Mouse (Mus musculus) kidney, embryonic 16.5 days (tissue): ENCODE data around the gene Cox8b. TPM values are rescaled to one million over a fixed set of nuclear protein-coding genes. Genes with fewer than 3 reads are reported as not detected.
A peak's percentile ranks its signal among the peaks of the same experiment; 100 is the strongest.
"Not testable (repeated sequence)": the region's sequence is repeated elsewhere in the genome, so short reads cannot be mapped to it uniquely, and the experiment has no call there.

Source experiments
- ATAC-seq: fragments of 200-750 bp; cut with Nextera tagmentation; 2 replicates; pipeline ENCODE4 v1.8.0; 2017; ENCODE audit warnings: moderate TSS enrichment; ENCODE audit not compliant: low FRiP score, low TSS enrichment
- H3K27ac ChIP-seq: fragments of 300-500 bp; sonication (generic); 2 replicates; pipeline ENCODE4 v1.5.1; 2014; ENCODE audit warnings: low read length
- H3K27me3 ChIP-seq: fragments of 300-500 bp; sonication (generic); 2 replicates; pipeline ENCODE4 v1.6.1; 2014; ENCODE audit warnings: low read length, control low read depth, mixed read lengths; ENCODE audit not compliant: insufficient read depth
- H3K36me3 ChIP-seq: fragments of 300-500 bp; sonication (generic); 2 replicates; pipeline ENCODE4 v1.6.1; 2014; ENCODE audit warnings: low read length, control low read depth, mixed read lengths; ENCODE audit not compliant: insufficient read depth
- H3K4me1 ChIP-seq: fragments of 300-500 bp; sonication (generic); 2 replicates; pipeline ENCODE4 v1.6.1; 2014; ENCODE audit warnings: low read length, control low read depth, mixed read lengths; ENCODE audit not compliant: insufficient read depth
- H3K4me2 ChIP-seq: fragments of 300-500 bp; sonication (generic); replicated peaks from 2 replicates; pipeline ENCODE4 v1.6.1; 2014; ENCODE audit warnings: low read depth, low read length
- H3K4me3 ChIP-seq: fragments of 300-500 bp; sonication (generic); 2 replicates; pipeline ENCODE4 v1.5.1; 2014; ENCODE audit warnings: mild to moderate bottlenecking, low read length
- H3K9ac ChIP-seq: fragments of 300-500 bp; sonication (generic); replicated peaks from 2 replicates; pipeline ENCODE4 v1.6.1; 2014; ENCODE audit warnings: low read length
- H3K9me3 ChIP-seq: fragments of 300-500 bp; sonication (generic); 2 replicates; pipeline ENCODE4 v1.6.1; 2016; ENCODE audit warnings: low read length, control low read depth
- WGBS: fragments of 180-500 bp; shearing (Covaris S2); extraction: QIAGEN DNeasy Blood & Tissue Kit; methylation state at CpG from one replicate; pipeline ENCODE4 v1.1.7; 2014; 5-methylcytosine and 5-hydroxymethylcytosine counted together
- polyA plus RNA-seq: library from polyadenylated mRNA; unstranded; fragments of >200 nt; fragmentation: Nextera tagmentation; extraction: Ambion mirVana; gene quantifications from 2 replicates; pipeline ENCODE4 v1.2.1, GENCODE M21; 2015

The Cox8b gene
- polyA plus RNA-seq, 1 experiment from 2014 or later, result 2.6 TPM

GRCm38 (mm10) chr7:140905642-140906081 lies 5.4 kb upstream of the Cox8b start:
- Histone ChIP-seq H3K4me2 (no peak overlapping the region), H3K27ac (peak overlapping the region; percentile 55; the same call in 1 of the 2 replicates), H3K4me3 (no peak overlapping the region), H3K9ac (no peak overlapping the region), H3K36me3 (no peaks in the 10 kb centered on the region), H3K9me3 (no peaks in the 10 kb centered on the region), H3K4me1 (peaks cover 7% of the 10 kb centered on the region; the same call in 1 of the 2 replicates), H3K27me3 (no peaks in the 10 kb centered on the region)
- no peak for ATAC-seq
- 75% methylated on average over 2 of the region's 2 CpGs for WGBS

GRCm38 (mm10) chr7:140903212-140903611 lies 3.0 kb upstream of the Cox8b start:
- Histone ChIP-seq H3K9me3 (no peaks in the 10 kb centered on the region), H3K27me3 (no peaks in the 10 kb centered on the region), H3K27ac (no peak overlapping the region), H3K36me3 (peaks cover 9% of the 10 kb centered on the region), H3K9ac (0 out of 2 replicates have a peak overlapping the region, but pooled peaks have one; percentile 31), H3K4me1 (peaks cover 4% of the 10 kb centered on the region; the same call in 1 of the 2 replicates), H3K4me2 (no peak overlapping the region), H3K4me3 (no peak overlapping the region)
- peak; percentile 50; the same call in 1 of the 2 replicates for ATAC-seq
- 23% methylated on average over 13 of the region's 13 CpGs for WGBS

GRCm38 (mm10) chr7:140902036-140902875 lies 2.0 kb upstream of the Cox8b start:
- Histone ChIP-seq H3K9me3 (no peaks in the 10 kb centered on the region), H3K36me3 (peaks cover 19% of the 10 kb centered on the region), H3K27me3 (no peaks in the 10 kb centered on the region), H3K9ac (0 out of 2 replicates have a peak overlapping the region, but pooled peaks have one; percentile 23), H3K27ac (peak overlapping the region; percentile 20; the same call in 1 of the 2 replicates), H3K4me3 (no peak overlapping the region), H3K4me1 (peaks cover 4% of the 10 kb centered on the region; the same call in 1 of the 2 replicates), H3K4me2 (no peak overlapping the region)
- no peak for ATAC-seq
- WGBS, result 63% methylated on average over 15 of the region's 15 CpGs

- Histone ChIP-seq H3K4me1 (peaks cover 4% of the 10 kb centered on the region; the same call in 1 of the 2 replicates), H3K9ac (no peak overlapping the region; the same call in 1 of the 2 replicates), H3K27me3 (no peaks in the 10 kb centered on the region), H3K4me3 (no peak overlapping the region), H3K9me3 (no peaks in the 10 kb centered on the region), H3K36me3 (peaks cover 41% of the 10 kb centered on the region), H3K27ac (no peak overlapping the region), H3K4me2 (no peak overlapping the region)
- 80% methylated on average over 3 of the region's 3 CpGs for WGBS
- ATAC-seq, result no peak
Observed at GRCm38 (mm10) chr7:140899121-140899520, 1.1 kb downstream of the Cox8b start.

- Histone ChIP-seq H3K9ac (no peak overlapping the region), H3K4me1 (peaks cover 1% of the 10 kb centered on the region; the same call in 1 of the 2 replicates), H3K36me3 (peaks cover 49% of the 10 kb centered on the region), H3K4me2 (no peak overlapping the region), H3K9me3 (no peaks in the 10 kb centered on the region), H3K27ac (no peak overlapping the region), H3K27me3 (no peaks in the 10 kb centered on the region), H3K4me3 (no peak overlapping the region)
- WGBS, result 81% methylated on average over 7 of the region's 7 CpGs
- ATAC-seq, result no peak
Observed at GRCm38 (mm10) chr7:140897863-140898262, 2.4 kb downstream of the Cox8b start.

GRCm38 (mm10) chr7:140894611-140895010 lies 5.6 kb downstream of the Cox8b start:
- Histone ChIP-seq H3K27me3 (no peaks in the 10 kb centered on the region), H3K9ac (no peak overlapping the region), H3K4me1 (no peaks in the 10 kb centered on the region), H3K27ac (no peak overlapping the region), H3K36me3 (peaks cover 67% of the 10 kb centered on the region), H3K4me3 (no peak overlapping the region), H3K9me3 (no peaks in the 10 kb centered on the region), H3K4me2 (no peak overlapping the region)
- WGBS, result 96% methylated on average over 3 of the region's 3 CpGs
- ATAC-seq, result no peak

- 90% methylated on average over 7 of the region's 7 CpGs for WGBS
- Histone ChIP-seq H3K27me3 (no peaks in the 10 kb centered on the region), H3K9ac (no peak overlapping the region), H3K27ac (no peak overlapping the region), H3K36me3 (peaks cover 71% of the 10 kb centered on the region), H3K4me3 (no peak overlapping the region), H3K9me3 (no peaks in the 10 kb centered on the region), H3K4me1 (no peaks in the 10 kb centered on the region), H3K4me2 (no peak overlapping the region)
- no peak for ATAC-seq
Observed at GRCm38 (mm10) chr7:140894031-140894430, 6.2 kb downstream of the Cox8b start.

- H3K4me3 ChIP-seq, ATAC-seq, H3K27ac ChIP-seq, H3K9ac ChIP-seq, H3K4me2 ChIP-seq, H3K9me3 ChIP-seq, H3K4me1 ChIP-seq, H3K27me3 ChIP-seq: not testable (repeated sequence)
- H3K36me3 ChIP-seq, result peaks cover 67% of the 10 kb centered on the region
- WGBS, result 95% methylated on average over 16 of the region's 16 CpGs
Observed at GRCm38 (mm10) chr7:140890636-140891035, 9.6 kb downstream of the Cox8b start.

GRCm38 (mm10) chr7:140882469-140882803 lies 17.8 kb downstream of the Cox8b start:
- H3K36me3 ChIP-seq, result peaks cover 12% of the 10 kb centered on the region
- peaks cover 17% of the 10 kb centered on the region for H3K4me1 ChIP-seq
- peak overlapping the region; percentile 74 for H3K4me2 ChIP-seq
- no peaks in the 10 kb centered on the region for H3K9me3 ChIP-seq
- peak overlapping the region; percentile 84 for H3K4me3 ChIP-seq
- WGBS, result 0% methylated on average over 12 of the region's 12 CpGs
- H3K9ac ChIP-seq, result peak overlapping the region; percentile 81
- H3K27me3 ChIP-seq, result no peaks in the 10 kb centered on the region
- ATAC-seq, result peak; percentile 64
- peak overlapping the region; percentile 94 for H3K27ac ChIP-seq
